Mouse (Mus musculus): ENCODE data around the gene D130052B06Rik.

DNA sequence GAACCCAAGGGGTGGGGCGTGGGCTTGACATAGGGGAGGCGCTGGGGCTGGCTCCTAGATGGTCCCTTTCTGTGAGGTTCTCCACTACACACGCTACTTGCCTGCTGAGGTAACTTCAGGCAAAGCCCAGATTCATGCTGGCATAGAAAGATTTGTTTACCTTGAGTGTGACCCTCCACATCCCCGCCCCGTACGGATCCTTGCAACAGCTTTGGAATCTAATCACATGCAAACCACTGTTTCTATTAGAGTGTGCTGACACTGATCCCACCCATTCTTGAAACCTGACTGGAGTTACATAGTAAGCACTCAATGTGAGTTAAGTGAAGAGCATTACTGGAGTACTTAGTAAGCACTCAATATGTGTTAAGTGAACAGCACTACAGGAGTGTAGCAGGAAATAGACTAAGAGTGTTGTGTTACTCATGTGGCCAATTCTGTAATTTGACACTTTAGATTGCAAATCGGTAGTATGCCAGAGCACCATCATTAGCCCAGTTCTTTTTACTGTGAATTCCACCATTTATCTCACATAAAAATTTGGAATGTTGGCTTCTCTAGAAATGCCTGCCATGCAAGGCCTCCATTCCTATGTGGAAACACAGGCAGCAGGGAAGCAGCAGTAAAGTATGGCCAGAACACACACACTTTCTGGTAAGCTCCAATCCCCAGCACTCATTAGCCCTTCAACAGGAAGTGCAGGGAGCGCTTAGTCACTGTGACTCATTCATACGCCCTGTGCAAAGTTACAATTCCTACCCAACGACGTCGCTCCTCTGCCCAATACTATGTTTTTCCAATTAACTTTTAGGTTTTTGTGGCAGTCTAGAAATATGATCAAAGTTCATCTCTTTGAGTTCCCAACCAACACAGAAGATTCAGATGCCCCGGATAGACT is 61.2 kb downstream of the D130052B06Rik start:
- TF ChIP-seq CTCF (conservative IDR thresholded peaks at IDR 0.05; ENCODE audit: low read length) (no peak), NANOG (IDR thresholded peaks at IDR 0.05; ENCODE audit: borderline replicate concordance, low read length) (no peak), POU5F1 (IDR thresholded peaks at IDR 0.05; ENCODE audit: borderline replicate concordance, low read length) (no peak)

Data from E14TG2a.4 (cell line).